Mouse (Mus musculus) midbrain, postnatal 0 days (tissue): ENCODE results near the gene Snapc3. TPM values are rescaled to one million over a fixed set of nuclear protein-coding genes. Genes with fewer than 3 reads are reported as not detected.
A peak's percentile ranks its signal among the peaks of the same experiment; 100 is the strongest.

Experiments used
- ATAC-seq: fragments of 200-750 bp; cut with Nextera tagmentation; 2 replicates; pipeline ENCODE4 v1.8.0; 2017; ENCODE audit warnings: moderate number of reproducible peaks, mild to moderate bottlenecking, moderate TSS enrichment, moderate library complexity; ENCODE audit not compliant: low FRiP score
- DNase-seq: peaks from one replicate; pipeline ENCODE4 v3.0.0-alpha.2; 2015; ENCODE audit warnings: low spot score
- H3K27ac ChIP-seq: fragments of 300-500 bp; sonication (generic); 2 replicates; pipeline ENCODE4 v1.5.1; 2014; ENCODE audit warnings: low read depth, mild to moderate bottlenecking, low read length, mixed read lengths
- H3K27me3 ChIP-seq: fragments of 300-500 bp; sonication (generic); 2 replicates; pipeline ENCODE4 v1.6.1; 2014; ENCODE audit warnings: low read length, control low read depth, mixed read lengths; ENCODE audit not compliant: insufficient read depth
- H3K36me3 ChIP-seq: fragments of 300-500 bp; sonication (generic); 2 replicates; pipeline ENCODE4 v1.6.1; 2014; ENCODE audit warnings: low read length, control low read depth, mixed read lengths; ENCODE audit not compliant: insufficient read depth
- H3K4me1 ChIP-seq: fragments of 300-500 bp; sonication (generic); 2 replicates; pipeline ENCODE4 v1.6.1; 2014; ENCODE audit warnings: mild to moderate bottlenecking, control low read depth, antibody characterized with exemption, low read length, mixed read lengths; ENCODE audit not compliant: insufficient read depth
- H3K4me2 ChIP-seq: fragments of 300-500 bp; sonication (generic); 2 replicates; pipeline ENCODE4 v1.6.1; 2014; ENCODE audit warnings: low read depth, mild to moderate bottlenecking, low read length, mixed read lengths; ENCODE audit not compliant: poor library complexity, severe bottlenecking
- H3K4me3 ChIP-seq: fragments of 300-500 bp; sonication (generic); 2 replicates; pipeline ENCODE4 v1.5.1; 2014; ENCODE audit warnings: low read depth, mild to moderate bottlenecking, low read length, moderate library complexity
- H3K9ac ChIP-seq: fragments of 300-500 bp; sonication (generic); replicated peaks from 2 replicates; pipeline ENCODE4 v1.6.1; 2014; ENCODE audit warnings: mild to moderate bottlenecking, low read length, moderate library complexity, mixed read lengths; ENCODE audit not compliant: poor library complexity, severe bottlenecking
- H3K9me3 ChIP-seq: fragments of 300-500 bp; sonication (generic); 2 replicates; pipeline ENCODE4 v1.6.1; 2016; ENCODE audit warnings: low read length, control low read depth
- CTCF ChIP-seq: IDR thresholded peaks from 2 replicates; pipeline ENCODE4 v1.5.1; 2016; ENCODE audit warnings: antibody characterized with exemption, mild to moderate bottlenecking
- WGBS: fragments of 180-500 bp; shearing (Covaris S2); extraction: QIAGEN DNeasy Blood & Tissue Kit; methylation state at CpG from one replicate; pipeline ENCODE4 v1.1.7; 2014; 5-methylcytosine and 5-hydroxymethylcytosine counted together
- polyA plus RNA-seq: library from polyadenylated mRNA; unstranded; fragments of >200 nt; fragmentation: Nextera tagmentation; extraction: Ambion mirVana; gene quantifications from 2 replicates; pipeline ENCODE4 v1.2.1, GENCODE M21; 2015
- total RNA-seq: library from RNA; depleted of rRNA; stranded (reverse); fragments of >200 nt; gene quantifications from 2 replicates; pipeline ENCODE4 v1.2.3, GENCODE M21; 2014

The Snapc3 gene
- total and polyA plus RNA-seq, 2 experiments from 2014 or later: 33.9 to 40.5 TPM

- H3K4me2 ChIP-seq: no peak overlapping the region
- WGBS: 91% methylated on average over 4 of the region's 4 CpGs
- H3K9ac ChIP-seq: no peak overlapping the region
- no peaks in the 10 kb centered on the region for H3K4me1 ChIP-seq
- no peak overlapping the region for H3K4me3 ChIP-seq
- no peak for TF ChIP-seq CTCF
- H3K36me3 ChIP-seq: no peaks in the 10 kb centered on the region
- ATAC-seq: no peak
- no peaks in the 10 kb centered on the region for H3K9me3 ChIP-seq
- H3K27me3 ChIP-seq: no peaks in the 10 kb centered on the region
- DNase-seq: no peak
- H3K27ac ChIP-seq: no peak overlapping the region
Observed at GRCm38 (mm10) chr4:83396346-83396745, 21.2 kb upstream of the Snapc3 start.

- Histone ChIP-seq H3K9ac (no peak overlapping the region), H3K4me1 (no peaks in the 10 kb centered on the region), H3K36me3 (no peaks in the 10 kb centered on the region), H3K27ac (no peak overlapping the region), H3K27me3 (no peaks in the 10 kb centered on the region), H3K4me3 (no peak overlapping the region), H3K4me2 (no peak overlapping the region), H3K9me3 (no peaks in the 10 kb centered on the region)
- 71% methylated on average over 9 of the region's 9 CpGs for WGBS
- peak; percentile 54 for DNase-seq
- TF ChIP-seq CTCF: no peak
- ATAC-seq: no peak
Observed at GRCm38 (mm10) chr4:83396996-83397770, 20.3 kb upstream of the Snapc3 start.

DNA sequence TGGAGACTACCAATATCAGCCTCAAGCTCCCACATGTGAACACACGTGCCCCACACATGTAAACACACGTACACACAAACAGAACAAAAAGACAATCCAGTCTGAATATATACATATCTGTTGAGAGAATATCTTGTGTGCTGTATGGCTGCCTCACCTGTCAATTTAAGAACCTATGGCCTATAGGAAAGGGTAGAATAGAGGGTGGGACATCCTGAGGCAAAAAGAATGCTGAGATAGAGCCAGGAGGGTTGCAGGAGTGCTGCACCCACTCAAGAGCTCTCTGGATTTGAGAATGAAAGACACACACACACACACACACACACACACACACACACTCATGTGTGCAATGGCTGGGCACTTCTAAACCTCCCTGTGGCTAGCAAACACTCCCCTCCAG, 19.0 kb upstream of the Snapc3 start:
- Histone ChIP-seq H3K9me3 (peaks cover 5% of the 10 kb centered on the region; the same call in 1 of the 2 replicates), H3K36me3 (no peaks in the 10 kb centered on the region), H3K4me3 (no peak overlapping the region), H3K4me1 (no peaks in the 10 kb centered on the region), H3K4me2 (no peak overlapping the region), H3K9ac (no peak overlapping the region), H3K27me3 (no peaks in the 10 kb centered on the region), H3K27ac (no peak overlapping the region)
- ATAC-seq (no peak), DNase-seq (no peak)
- WGBS: 84% methylated on average over 2 of the region's 2 CpGs
- no peak for TF ChIP-seq CTCF

GRCm38 (mm10) chr4:83400691-83401595, 16.6 kb upstream of the Snapc3 start:
- Histone ChIP-seq H3K4me3 (no peak overlapping the region), H3K9me3 (peaks cover 5% of the 10 kb centered on the region; the same call in 1 of the 2 replicates), H3K4me1 (no peaks in the 10 kb centered on the region), H3K27me3 (no peaks in the 10 kb centered on the region), H3K27ac (no peak overlapping the region), H3K4me2 (no peak overlapping the region), H3K36me3 (no peaks in the 10 kb centered on the region), H3K9ac (no peak overlapping the region)
- DNase-seq (no peak), ATAC-seq (no peak)
- WGBS: 87% methylated on average over 7 of the region's 7 CpGs
- TF ChIP-seq CTCF: no peak

DNA sequence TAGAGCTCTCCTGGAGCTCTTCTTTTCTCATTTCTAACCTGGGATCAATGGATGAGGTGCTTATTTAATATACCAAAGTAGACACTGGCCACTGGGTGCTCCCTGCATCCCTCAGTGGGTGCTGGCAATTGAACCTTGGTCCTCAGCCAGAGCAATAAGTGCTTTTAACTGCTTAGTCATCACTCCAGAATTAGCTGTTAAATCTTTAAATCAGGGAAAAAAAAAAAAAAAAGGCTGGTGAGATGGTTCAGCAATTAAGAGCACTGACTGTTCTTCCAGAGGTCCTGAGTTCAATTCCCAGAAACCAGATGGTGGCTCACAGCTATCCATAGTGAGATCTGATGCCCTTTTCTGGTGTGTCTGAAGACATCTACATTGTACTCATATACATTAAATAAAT, 15.8 kb upstream of the Snapc3 start:
- Histone ChIP-seq H3K4me1 (no peaks in the 10 kb centered on the region), H3K9ac (no peak overlapping the region), H3K27me3 (no peaks in the 10 kb centered on the region), H3K4me2 (no peak overlapping the region), H3K27ac (no peak overlapping the region), H3K36me3 (no peaks in the 10 kb centered on the region), H3K4me3 (no peak overlapping the region), H3K9me3 (peaks cover 5% of the 10 kb centered on the region; the same call in 1 of the 2 replicates)
- DNase-seq (no peak), ATAC-seq (no peak)
- TF ChIP-seq CTCF: no peak

DNA sequence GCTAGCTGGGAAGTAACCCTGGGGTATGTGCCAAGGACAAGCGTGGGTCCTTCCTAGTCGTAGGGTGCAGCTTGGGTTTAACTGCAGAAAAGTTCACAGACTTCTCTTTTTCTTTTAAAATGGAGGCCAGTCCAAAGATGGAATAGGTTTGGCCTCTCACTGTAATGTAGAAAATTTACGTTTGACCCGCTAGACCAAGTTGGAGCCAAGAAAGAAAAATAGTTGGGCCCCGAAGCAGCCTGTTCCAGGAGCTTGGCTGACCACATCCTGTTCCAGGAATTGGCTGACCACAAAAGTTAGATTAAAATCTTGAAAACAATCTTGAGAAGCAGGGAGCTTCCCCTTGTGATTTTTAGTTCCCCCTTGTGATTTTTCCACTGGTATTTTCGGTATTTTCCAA, 9.8 kb upstream of the Snapc3 start:
- H3K4me1 ChIP-seq: no peaks in the 10 kb centered on the region
- no peak overlapping the region for H3K4me3 ChIP-seq
- no peak overlapping the region for H3K27ac ChIP-seq
- no peak overlapping the region for H3K9ac ChIP-seq
- H3K9me3 ChIP-seq: peaks cover 12% of the 10 kb centered on the region
- H3K4me2 ChIP-seq: no peak overlapping the region
- WGBS: 94% methylated on average over 6 of the region's 6 CpGs
- DNase-seq (no peak), ATAC-seq (no peak)
- H3K27me3 ChIP-seq: no peaks in the 10 kb centered on the region
- H3K36me3 ChIP-seq: no peaks in the 10 kb centered on the region
- no peak for TF ChIP-seq CTCF
